Mouse (Mus musculus) stomach, postnatal 0 days (tissue): ENCODE measurements at regions not wholly inside any gene's neighbourhood (a gene's known extent, or its start where the extent isn't known, plus 50 kb on each side); places are given as distances from the start of the nearest gene placed in this dataset.

Experiments
- CTCF ChIP-seq: IDR thresholded peaks from 2 replicates; pipeline ENCODE4 v1.5.1; 2016; ENCODE audit warnings: antibody characterized with exemption, low read depth, mild to moderate bottlenecking, moderate library complexity
- EP300 ChIP-seq: optimal IDR thresholded peaks from 2 replicates; pipeline ENCODE3; 2016; ENCODE audit warnings: antibody characterized with exemption

DNA sequence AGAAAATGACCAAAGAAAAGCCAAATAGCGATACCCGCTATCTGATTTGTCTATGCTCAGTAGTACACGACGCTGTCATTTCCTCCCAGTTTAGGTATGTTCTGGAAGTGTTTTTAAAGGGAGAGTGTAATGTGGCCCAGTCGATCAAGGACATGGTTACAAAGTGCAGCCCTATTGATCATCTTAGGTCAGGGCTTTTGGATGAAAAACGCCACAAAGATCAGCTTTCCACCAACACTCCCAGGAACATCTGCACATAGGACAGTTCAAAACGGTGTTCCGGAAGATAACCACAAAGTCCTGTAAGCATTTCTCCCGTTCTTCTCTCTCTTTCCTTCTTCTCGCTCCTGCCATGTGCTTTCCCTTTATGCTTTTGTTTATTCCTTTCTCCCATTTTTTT lies 149.2 kb upstream of the Maf start:
- TF ChIP-seq CTCF (no peak), EP300 (no peak)
